Mouse (Mus musculus) forebrain, embryonic 16.5 days (tissue): Measurements from ENCODE around the gene Ski. TPM values are rescaled to one million over a fixed set of nuclear protein-coding genes. Genes with fewer than 3 reads are reported as not detected.
A peak's percentile ranks its signal among the peaks of the same experiment; 100 is the strongest.

Source experiments
- ATAC-seq: fragments of 200-750 bp; cut with Nextera tagmentation; 2 replicates; pipeline ENCODE4 v1.8.0; 2017; ENCODE audit warnings: mild to moderate bottlenecking, moderate library complexity
- H3K27ac ChIP-seq: fragments of 300-500 bp; sonication (generic); 2 replicates; pipeline ENCODE4 v1.5.1; 2014; ENCODE audit warnings: low read length, control low read depth
- H3K27me3 ChIP-seq: fragments of 300-500 bp; sonication (generic); replicated peaks from 2 replicates; pipeline ENCODE4 v1.6.1; 2014; ENCODE audit warnings: low read length; ENCODE audit not compliant: control insufficient read depth, insufficient read depth
- H3K36me3 ChIP-seq: fragments of 300-500 bp; sonication (generic); 2 replicates; pipeline ENCODE4 v1.6.1; 2014; ENCODE audit not compliant: control insufficient read depth, insufficient read depth
- H3K4me1 ChIP-seq: fragments of 300-500 bp; sonication (generic); replicated peaks from 2 replicates; pipeline ENCODE4 v1.6.1; 2014; ENCODE audit warnings: low read length; ENCODE audit not compliant: control insufficient read depth, insufficient read depth
- H3K4me2 ChIP-seq: fragments of 300-500 bp; sonication (generic); 2 replicates; pipeline ENCODE4 v1.6.1; 2014; ENCODE audit warnings: mild to moderate bottlenecking, low read length, control low read depth
- H3K4me3 ChIP-seq: fragments of 300-500 bp; sonication (generic); replicated peaks from 2 replicates; pipeline ENCODE4 v1.5.1; 2014; ENCODE audit warnings: mild to moderate bottlenecking, low read length, control low read depth
- H3K9ac ChIP-seq: fragments of 300-500 bp; sonication (generic); replicated peaks from 2 replicates; pipeline ENCODE4 v1.6.1; 2014; ENCODE audit warnings: low read depth, low read length, control low read depth
- H3K9me3 ChIP-seq: fragments of 300-500 bp; sonication (generic); 2 replicates; pipeline ENCODE4 v1.6.1; 2016; ENCODE audit warnings: low read length; ENCODE audit not compliant: control insufficient read depth
- WGBS: fragments of 180-500 bp; shearing (Covaris S2); extraction: QIAGEN DNeasy Blood & Tissue Kit; methylation state at CpG from one replicate; pipeline ENCODE4 v1.1.7; 2014; 5-methylcytosine and 5-hydroxymethylcytosine counted together
- polyA plus RNA-seq: library from polyadenylated mRNA; unstranded; fragments of >200 nt; fragmentation: Nextera tagmentation; extraction: Ambion mirVana; gene quantifications from 2 replicates; pipeline ENCODE4 v1.2.1, GENCODE M21; 2015

Ski gene
- polyA plus RNA-seq, 1 experiment from 2014 or later, result 15.8 TPM

DNA sequence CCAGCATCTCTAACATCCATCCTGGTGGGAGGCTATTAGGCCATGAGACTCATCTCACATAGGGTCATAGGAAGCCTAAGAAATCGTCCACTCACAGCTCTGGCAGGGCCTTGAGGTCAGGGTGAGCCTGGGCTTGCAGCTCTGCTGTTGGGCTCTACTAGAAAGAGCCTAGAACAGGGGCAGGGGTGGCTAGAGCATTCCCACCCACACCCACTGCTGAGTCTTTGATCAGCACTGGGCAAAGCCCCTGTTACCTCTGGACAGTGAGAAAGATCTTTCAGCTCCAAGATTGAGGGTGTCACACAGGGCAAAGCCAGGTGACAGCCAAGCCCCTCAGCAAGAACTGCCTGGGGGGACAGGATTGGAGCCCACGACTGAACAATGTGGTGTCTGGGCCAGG lies 79.0 kb downstream of the Ski start:
- peaks cover 19% of the 10 kb centered on the region for H3K4me1 ChIP-seq

DNA sequence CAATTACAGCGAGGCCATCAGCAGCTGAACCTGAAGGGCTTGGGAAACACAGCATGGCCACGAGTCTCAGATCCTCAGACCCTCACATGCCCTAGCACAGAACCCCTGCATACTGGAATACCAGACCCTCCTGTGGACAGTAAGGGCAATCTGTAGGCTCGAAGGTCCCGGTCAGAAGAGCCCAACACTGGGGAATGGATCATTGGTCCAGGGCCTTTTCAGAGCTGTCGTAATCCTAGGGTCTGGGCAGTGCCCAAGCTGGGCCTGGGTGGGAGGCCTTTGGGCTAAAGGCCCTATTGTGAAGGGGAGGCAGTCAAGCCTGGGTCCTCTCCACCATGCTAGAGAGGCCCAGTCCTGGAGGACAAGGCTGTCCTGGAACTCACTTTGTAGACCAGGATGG lies 79.6 kb downstream of the Ski start:
- Histone ChIP-seq H3K4me1 (peaks cover 19% of the 10 kb centered on the region), H3K4me3 (no peak overlapping the region), H3K27ac (no peak overlapping the region), H3K9me3 (no peaks in the 10 kb centered on the region), H3K9ac (no peak overlapping the region), H3K27me3 (no peaks in the 10 kb centered on the region), H3K36me3 (no peaks in the 10 kb centered on the region), H3K4me2 (no peak overlapping the region)
- WGBS, result 89% methylated on average over 5 of the region's 5 CpGs
- ATAC-seq, result no peak

More for the DNA sequence above, 79.0 kb downstream of the Ski start:
- Histone ChIP-seq H3K36me3 (no peaks in the 10 kb centered on the region), H3K27me3 (no peaks in the 10 kb centered on the region), H3K27ac (peak overlapping the region; percentile 84), H3K9me3 (no peaks in the 10 kb centered on the region), H3K4me3 (no peak overlapping the region), H3K4me2 (no peak overlapping the region), H3K9ac (peak overlapping the region; percentile 7; the same call in 1 of the 2 replicates)
- WGBS, result 40% methylated on average over 2 of the region's 2 CpGs
- ATAC-seq, result no peak

DNA sequence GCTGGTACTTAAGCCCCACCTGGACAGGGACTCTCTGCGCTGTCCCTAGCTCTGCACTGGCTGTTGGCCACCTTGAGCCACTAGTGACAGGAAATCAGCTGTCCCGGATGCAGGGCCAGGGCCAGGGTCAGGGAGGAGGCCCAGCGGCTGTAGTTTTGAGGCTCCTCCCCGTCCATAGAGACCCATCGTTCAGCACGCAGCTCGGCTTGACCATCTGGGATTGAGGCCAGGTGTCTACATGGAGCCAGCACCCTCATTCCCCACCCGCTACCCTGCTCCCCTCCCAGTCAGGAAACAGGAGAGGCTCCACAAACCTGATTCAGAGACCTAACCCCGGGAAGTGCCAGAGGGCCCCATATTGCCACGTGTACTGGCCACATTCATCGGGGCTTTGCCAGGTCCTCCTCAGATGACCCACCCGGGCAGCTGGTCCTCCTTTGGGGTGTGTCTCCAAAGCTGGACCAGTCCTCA lies 81.6 kb downstream of the Ski start:
- H3K27me3 ChIP-seq, result no peaks in the 10 kb centered on the region
- no peak overlapping the region for H3K4me2 ChIP-seq
- no peaks in the 10 kb centered on the region for H3K36me3 ChIP-seq
- H3K4me1 ChIP-seq, result peaks cover 23% of the 10 kb centered on the region
- ATAC-seq, result no peak
- WGBS, result 75% methylated on average over 12 of the region's 12 CpGs
- H3K4me3 ChIP-seq, result no peak overlapping the region
- no peak overlapping the region for H3K9ac ChIP-seq
- H3K27ac ChIP-seq, result no peak overlapping the region
- no peaks in the 10 kb centered on the region for H3K9me3 ChIP-seq

DNA sequence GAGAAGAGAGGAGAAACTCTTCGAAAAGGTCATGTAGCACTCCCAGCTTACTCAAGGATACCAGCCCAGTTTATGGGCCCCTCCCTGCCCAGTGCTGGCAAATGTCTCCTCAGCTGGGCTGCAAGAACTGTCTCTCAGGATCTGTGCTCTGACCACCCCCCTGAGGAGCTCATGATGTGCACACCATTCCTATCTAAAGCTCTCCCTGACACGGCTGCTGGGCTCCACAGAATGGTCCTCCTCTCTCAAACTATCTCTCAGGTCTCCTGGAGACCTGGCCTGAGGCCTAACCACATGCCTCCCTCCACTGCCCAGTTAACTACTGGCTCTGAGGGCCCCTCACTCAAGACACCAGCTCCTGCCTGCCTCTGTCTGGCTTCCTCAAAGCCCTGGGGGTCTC lies 82.2 kb downstream of the Ski start:
- H3K4me2 ChIP-seq, result no peak overlapping the region
- H3K36me3 ChIP-seq, result no peaks in the 10 kb centered on the region
- H3K27me3 ChIP-seq, result no peaks in the 10 kb centered on the region
- peaks cover 23% of the 10 kb centered on the region for H3K4me1 ChIP-seq
- H3K4me3 ChIP-seq, result no peak overlapping the region
- 85% methylated on average over 2 of the region's 2 CpGs for WGBS
- no peak overlapping the region for H3K9ac ChIP-seq
- H3K27ac ChIP-seq, result no peak overlapping the region
- H3K9me3 ChIP-seq, result no peaks in the 10 kb centered on the region
- no peak for ATAC-seq

DNA sequence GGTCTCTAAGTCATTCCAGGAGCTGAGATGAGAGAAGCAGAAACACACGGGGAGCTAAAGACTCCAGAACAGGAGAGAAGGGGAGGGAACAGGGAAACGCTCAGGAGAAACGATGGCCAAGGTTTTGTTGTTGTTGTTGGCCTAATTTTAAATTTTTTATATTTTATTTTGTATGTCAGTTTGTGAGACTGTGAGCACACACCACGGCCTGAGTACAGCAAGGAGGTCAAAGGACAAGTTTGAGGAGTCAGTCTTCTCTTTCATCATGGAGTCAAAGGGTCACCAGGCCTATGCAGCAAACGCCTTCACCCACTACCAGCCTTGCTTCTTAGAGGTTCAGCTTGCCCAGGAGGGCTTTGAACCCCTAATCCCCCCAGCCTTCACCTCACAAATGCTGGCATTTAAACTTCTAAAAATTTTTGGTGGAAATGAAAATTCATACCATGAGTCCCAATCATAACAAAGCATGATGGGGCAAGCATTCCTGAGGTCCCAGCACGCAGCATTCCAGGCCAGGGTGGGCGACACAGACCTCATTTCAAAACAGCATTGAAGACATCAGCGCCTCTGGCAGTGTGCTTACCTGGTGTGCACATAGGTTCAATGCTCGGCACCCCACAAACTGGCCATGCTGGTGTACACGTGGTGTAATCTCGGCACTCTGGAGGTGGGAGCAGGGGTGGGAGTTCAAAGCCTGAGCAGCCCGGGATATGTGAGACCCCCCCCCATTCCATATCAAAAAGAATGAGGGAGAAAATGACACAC lies 82.9 kb downstream of the Ski start:
- Histone ChIP-seq H3K4me2 (no peak overlapping the region), H3K4me1 (peaks cover 19% of the 10 kb centered on the region), H3K27ac (no peak overlapping the region), H3K36me3 (no peaks in the 10 kb centered on the region), H3K4me3 (no peak overlapping the region), H3K27me3 (no peaks in the 10 kb centered on the region), H3K9me3 (no peaks in the 10 kb centered on the region), H3K9ac (no peak overlapping the region)
- 83% methylated on average over 12 of the region's 12 CpGs for WGBS
- ATAC-seq, result no peak

DNA sequence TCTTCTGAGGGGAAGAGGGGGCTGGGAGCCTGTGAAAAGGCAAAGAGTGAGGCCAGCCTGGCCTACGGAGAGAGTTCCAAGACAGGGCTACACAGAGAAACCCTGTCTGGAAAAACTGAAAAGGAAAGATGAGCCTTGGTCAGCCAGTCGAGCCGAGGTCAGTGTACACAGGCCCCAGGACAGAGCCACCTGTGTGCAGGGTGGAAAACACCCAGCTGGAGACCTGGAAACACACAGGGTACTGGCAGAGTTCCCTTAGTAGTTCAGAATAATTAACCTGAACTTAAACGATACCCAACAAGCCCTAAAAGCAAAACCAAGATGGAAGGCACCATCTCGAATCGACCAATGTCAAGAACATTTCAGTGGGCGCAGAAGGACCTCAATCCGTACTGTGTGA lies 83.9 kb downstream of the Ski start:
- ATAC-seq, result no peak
- Histone ChIP-seq H3K4me2 (no peak overlapping the region), H3K27me3 (no peaks in the 10 kb centered on the region), H3K4me1 (peaks cover 19% of the 10 kb centered on the region), H3K4me3 (no peak overlapping the region), H3K9me3 (no peaks in the 10 kb centered on the region), H3K36me3 (no peaks in the 10 kb centered on the region), H3K27ac (no peak overlapping the region), H3K9ac (no peak overlapping the region)
- WGBS, result 81% methylated on average over 8 of the region's 8 CpGs

DNA sequence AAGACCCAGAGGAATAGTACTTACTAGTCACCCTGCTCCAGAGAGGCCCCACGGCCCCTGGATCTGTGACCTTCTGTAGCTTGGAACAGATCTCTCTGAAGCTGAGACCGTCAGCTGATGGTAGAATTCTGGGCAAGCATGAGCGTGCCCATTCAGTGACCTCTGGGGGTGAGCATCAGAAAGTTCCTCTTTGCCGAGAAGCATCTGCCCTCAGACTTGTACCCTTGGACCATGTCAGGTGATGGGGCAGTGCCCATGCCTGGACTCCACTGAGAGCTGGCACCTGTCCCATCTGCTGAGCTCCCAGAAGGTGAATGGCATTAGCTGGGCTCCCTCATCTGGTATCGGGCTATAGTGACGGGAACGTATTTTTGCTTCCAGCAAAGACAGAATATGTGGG lies 84.5 kb downstream of the Ski start:
- Histone ChIP-seq H3K4me2 (no peak overlapping the region), H3K36me3 (no peaks in the 10 kb centered on the region), H3K27ac (no peak overlapping the region), H3K9ac (no peak overlapping the region), H3K4me1 (peaks cover 22% of the 10 kb centered on the region), H3K27me3 (no peaks in the 10 kb centered on the region), H3K9me3 (no peaks in the 10 kb centered on the region), H3K4me3 (no peak overlapping the region)
- 85% methylated on average over 7 of the region's 7 CpGs for WGBS
- ATAC-seq, result no peak

DNA sequence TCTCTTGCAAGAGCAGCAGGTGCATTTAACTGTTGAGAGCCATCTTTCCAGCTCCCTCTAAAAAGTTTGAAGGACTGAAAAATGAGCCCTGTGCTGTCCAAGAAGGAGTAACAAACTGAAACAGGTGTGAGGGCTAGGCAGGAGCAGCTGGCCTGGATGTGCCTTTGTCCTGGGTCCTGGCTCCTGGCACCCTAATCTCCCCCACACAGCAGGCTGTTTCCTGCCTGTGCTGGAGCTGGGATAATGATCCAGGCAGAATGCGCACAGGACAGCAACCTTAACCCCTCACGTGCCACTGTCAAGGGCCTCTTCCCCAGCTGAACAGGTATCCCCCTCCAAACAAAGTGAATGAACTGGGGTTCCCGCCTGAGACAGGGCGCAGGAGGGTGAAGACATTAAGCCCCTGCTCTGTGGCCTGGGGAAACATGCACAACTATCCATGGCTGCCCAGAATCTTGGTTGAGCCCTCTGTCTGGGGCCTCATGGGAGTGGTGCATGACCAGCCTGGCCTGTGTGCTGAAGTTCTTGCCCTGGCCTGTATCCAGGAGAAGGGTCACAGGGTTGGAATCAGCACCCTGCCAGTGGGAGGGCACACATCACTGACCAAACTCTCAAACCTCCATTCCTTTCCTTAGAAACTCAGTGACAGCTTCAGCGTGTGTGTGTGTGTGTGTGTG lies 86.3 kb downstream of the Ski start:
- no peak for ATAC-seq
- Histone ChIP-seq H3K9ac (no peak overlapping the region), H3K4me3 (no peak overlapping the region), H3K36me3 (no peaks in the 10 kb centered on the region), H3K27me3 (no peaks in the 10 kb centered on the region), H3K9me3 (no peaks in the 10 kb centered on the region), H3K4me2 (no peak overlapping the region), H3K27ac (no peak overlapping the region), H3K4me1 (peaks cover 22% of the 10 kb centered on the region)
- 48% methylated on average over 5 of the region's 5 CpGs for WGBS

DNA sequence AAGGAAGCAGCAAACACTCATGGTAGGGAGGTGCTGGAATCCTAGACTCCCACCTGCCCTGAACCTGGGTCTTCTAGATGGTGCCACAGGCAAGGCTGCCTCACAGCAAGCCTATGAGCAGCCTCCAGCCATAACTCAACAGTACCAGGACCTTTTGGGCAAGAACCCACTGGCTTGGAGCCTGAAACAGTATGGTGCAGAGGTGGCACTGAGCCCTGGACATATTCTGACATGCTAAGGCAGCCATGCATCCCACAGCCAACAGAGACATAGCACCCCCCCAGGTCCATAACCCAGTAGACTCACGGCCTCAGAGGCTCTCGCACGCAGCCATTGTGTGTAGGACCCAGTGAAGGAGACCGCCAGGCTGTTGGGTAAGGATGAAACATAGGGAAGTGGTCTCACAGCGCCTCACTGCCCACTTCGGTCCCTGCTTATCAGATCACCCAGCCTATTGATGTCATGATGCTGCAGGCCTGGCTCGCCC lies 87.7 kb downstream of the Ski start:
- 82% methylated on average over 7 of the region's 7 CpGs for WGBS
- no peak for ATAC-seq
- no peak overlapping the region for H3K4me3 ChIP-seq
- no peak overlapping the region for H3K4me2 ChIP-seq
- no peaks in the 10 kb centered on the region for H3K27me3 ChIP-seq
- H3K27ac ChIP-seq, result no peak overlapping the region
- peaks cover 33% of the 10 kb centered on the region for H3K4me1 ChIP-seq
- no peaks in the 10 kb centered on the region for H3K9me3 ChIP-seq
- H3K36me3 ChIP-seq, result no peaks in the 10 kb centered on the region
- H3K9ac ChIP-seq, result no peak overlapping the region
